Mouse (Mus musculus): Measurements from ENCODE around the gene Fam166a. TPM values are rescaled to one million over a fixed set of nuclear protein-coding genes. Genes with fewer than 3 reads are reported as not detected.

The Fam166a gene
- 1.0 TPM in 1 of 2 replicates, not detected in the other for polyA plus RNA-seq (2015; fragmentation: Nextera tagmentation; extraction: Ambion mirVana)

- no peak for ATAC-seq (ENCODE audit: insufficient read depth)
- Histone ChIP-seq H3K4me3 (replicated peaks) (no peak within 1 kb of the TSS), H3K4me1 (replicated peaks) (peaks cover 16% of the 10 kb centered on the region), H3K27me3 (peaks cover 4% of the 10 kb centered on the region; the same call in 1 of the 2 replicates), H3K27ac (replicated peaks) (no peak within 1 kb of the TSS), H3K9ac (no peak within 1 kb of the TSS), H3K36me3 (replicated peaks) (peaks cover 22% of the 10 kb centered on the region), H3K4me2 (no peak within 1 kb of the TSS), H3K9me3 (replicated peaks) (no peaks in the 10 kb centered on the region)
Observed at GRCm38 (mm10) chr2:25218445-25218844, at the start of gene Fam166a. Gene Fam166a (plus strand): TSS chr2:25218745.

- WGBS (ENCODE audit: insufficient replicate concordance) = 42% methylated on average over 5 of the region's 5 CpGs
- H3K4me1 ChIP-seq (replicated peaks) = peaks cover 73% of the 10 kb centered on the region
Observed at GRCm38 (mm10) chr2:25169778-25170177, 48.8 kb upstream of the Fam166a start.

GRCm38 (mm10) chr2:25170326-25171100, 48.0 kb upstream of the Fam166a start:
- no peak overlapping the region for H3K9ac ChIP-seq
- H3K4me3 ChIP-seq (replicated peaks) = no peak overlapping the region
- H3K27ac ChIP-seq (replicated peaks) = no peak overlapping the region
- peaks cover 75% of the 10 kb centered on the region for H3K4me1 ChIP-seq (replicated peaks)
- no peak for ATAC-seq (ENCODE audit: insufficient read depth)
- 45% methylated on average over 10 of the region's 10 CpGs for WGBS (ENCODE audit: insufficient replicate concordance)
- H3K9me3 ChIP-seq (replicated peaks) = no peaks in the 10 kb centered on the region
- no peaks in the 10 kb centered on the region for H3K27me3 ChIP-seq
- H3K4me2 ChIP-seq = no peak overlapping the region
- no peaks in the 10 kb centered on the region for H3K36me3 ChIP-seq (replicated peaks)

More at GRCm38 (mm10) chr2:25169778-25170177, 48.8 kb upstream of the Fam166a start:
- Histone ChIP-seq H3K27ac (replicated peaks) (no peak overlapping the region), H3K4me3 (replicated peaks) (no peak overlapping the region), H3K9me3 (replicated peaks) (no peaks in the 10 kb centered on the region), H3K27me3 (no peaks in the 10 kb centered on the region), H3K9ac (no peak overlapping the region), H3K36me3 (replicated peaks) (no peaks in the 10 kb centered on the region), H3K4me2 (no peak overlapping the region)
- ATAC-seq (ENCODE audit: insufficient read depth) = no peak

- H3K27me3 ChIP-seq = no peaks in the 10 kb centered on the region
- H3K9ac ChIP-seq = no peak overlapping the region
- WGBS (ENCODE audit: insufficient replicate concordance) = 83% methylated on average over 6 of the region's 6 CpGs
- H3K9me3 ChIP-seq (replicated peaks) = no peaks in the 10 kb centered on the region
- H3K4me3 ChIP-seq (replicated peaks) = no peak overlapping the region
- H3K4me1 ChIP-seq (replicated peaks) = peaks cover 81% of the 10 kb centered on the region
- H3K27ac ChIP-seq (replicated peaks) = no peak overlapping the region
- no peaks in the 10 kb centered on the region for H3K36me3 ChIP-seq (replicated peaks)
- no peak for ATAC-seq (ENCODE audit: insufficient read depth)
- no peak overlapping the region for H3K4me2 ChIP-seq
Observed at GRCm38 (mm10) chr2:25171101-25171768, 47.3 kb upstream of the Fam166a start.

GRCm38 (mm10) chr2:25171769-25172153, 46.8 kb upstream of the Fam166a start:
- WGBS (ENCODE audit: insufficient replicate concordance) = 62% methylated on average over 1 of the region's 1 CpGs
- H3K36me3 ChIP-seq (replicated peaks) = no peaks in the 10 kb centered on the region
- no peak overlapping the region for H3K4me2 ChIP-seq
- H3K27ac ChIP-seq (replicated peaks) = no peak overlapping the region
- H3K4me1 ChIP-seq (replicated peaks) = peaks cover 80% of the 10 kb centered on the region
- ATAC-seq (ENCODE audit: insufficient read depth) = no peak
- peaks cover 5% of the 10 kb centered on the region for H3K27me3 ChIP-seq
- no peak overlapping the region for H3K9ac ChIP-seq
- H3K9me3 ChIP-seq (replicated peaks) = no peaks in the 10 kb centered on the region
- no peak overlapping the region for H3K4me3 ChIP-seq (replicated peaks)

GRCm38 (mm10) chr2:25172629-25173028, 45.9 kb upstream of the Fam166a start:
- ATAC-seq (ENCODE audit: insufficient read depth) = no peak
- H3K4me3 ChIP-seq (replicated peaks) = no peak overlapping the region
- H3K9me3 ChIP-seq (replicated peaks) = no peaks in the 10 kb centered on the region
- H3K4me1 ChIP-seq (replicated peaks) = peaks cover 72% of the 10 kb centered on the region
- peaks cover 12% of the 10 kb centered on the region for H3K27me3 ChIP-seq
- H3K4me2 ChIP-seq = no peak overlapping the region
- no peak overlapping the region; the same call in 1 of the 2 replicates for H3K27ac ChIP-seq (replicated peaks)
- H3K36me3 ChIP-seq (replicated peaks) = no peaks in the 10 kb centered on the region
- 37% methylated on average over 8 of the region's 8 CpGs for WGBS (ENCODE audit: insufficient replicate concordance)
- H3K9ac ChIP-seq = no peak overlapping the region

- Histone ChIP-seq H3K27me3 (peaks cover 24% of the 10 kb centered on the region), H3K4me2 (no peak overlapping the region), H3K4me3 (replicated peaks) (no peak overlapping the region), H3K9ac (no peak overlapping the region), H3K36me3 (replicated peaks) (no peaks in the 10 kb centered on the region), H3K9me3 (replicated peaks) (no peaks in the 10 kb centered on the region), H3K4me1 (replicated peaks) (peaks cover 72% of the 10 kb centered on the region), H3K27ac (replicated peaks) (no peak overlapping the region)
- WGBS (ENCODE audit: insufficient replicate concordance) = 90% methylated on average over 4 of the region's 4 CpGs
- no peak for ATAC-seq (ENCODE audit: insufficient read depth)
Observed at GRCm38 (mm10) chr2:25173821-25174220, 44.7 kb upstream of the Fam166a start.

GRCm38 (mm10) chr2:25174866-25175689, 43.5 kb upstream of the Fam166a start:
- H3K4me1 ChIP-seq (replicated peaks) = peaks cover 66% of the 10 kb centered on the region
- peak overlapping the region; percentile 33; the same call in 1 of the 2 replicates for H3K27ac ChIP-seq (replicated peaks)
- 35% methylated on average over 7 of the region's 7 CpGs for WGBS (ENCODE audit: insufficient replicate concordance)
- H3K36me3 ChIP-seq (replicated peaks) = no peaks in the 10 kb centered on the region
- peaks cover 36% of the 10 kb centered on the region for H3K27me3 ChIP-seq
- no peaks in the 10 kb centered on the region for H3K9me3 ChIP-seq (replicated peaks)
- H3K4me3 ChIP-seq (replicated peaks) = no peak overlapping the region
- peak; percentile 54 for ATAC-seq (ENCODE audit: insufficient read depth)
- no peak overlapping the region for H3K9ac ChIP-seq
- H3K4me2 ChIP-seq = peak overlapping the region; percentile 26

GRCm38 (mm10) chr2:25175690-25176078, 42.9 kb upstream of the Fam166a start:
- Histone ChIP-seq H3K36me3 (replicated peaks) (no peaks in the 10 kb centered on the region), H3K9ac (no peak overlapping the region), H3K9me3 (replicated peaks) (no peaks in the 10 kb centered on the region), H3K27ac (replicated peaks) (peak overlapping the region; percentile 29; the same call in 1 of the 2 replicates), H3K4me2 (0 out of 2 replicates have a peak overlapping the region, but pooled peaks have one; percentile 26), H3K27me3 (peaks cover 42% of the 10 kb centered on the region), H3K4me3 (replicated peaks) (no peak overlapping the region), H3K4me1 (replicated peaks) (peaks cover 66% of the 10 kb centered on the region)
- WGBS (ENCODE audit: insufficient replicate concordance) = 73% methylated on average over 4 of the region's 4 CpGs
- ATAC-seq (ENCODE audit: insufficient read depth) = no peak

- ATAC-seq (ENCODE audit: insufficient read depth) = no peak
- Histone ChIP-seq H3K4me2 (no peak overlapping the region), H3K27ac (replicated peaks) (no peak overlapping the region), H3K27me3 (peaks cover 51% of the 10 kb centered on the region), H3K9me3 (replicated peaks) (no peaks in the 10 kb centered on the region), H3K36me3 (replicated peaks) (no peaks in the 10 kb centered on the region), H3K4me3 (replicated peaks) (no peak overlapping the region), H3K4me1 (replicated peaks) (peaks cover 75% of the 10 kb centered on the region), H3K9ac (no peak overlapping the region)
- 56% methylated on average over 6 of the region's 6 CpGs for WGBS (ENCODE audit: insufficient replicate concordance)
Observed at GRCm38 (mm10) chr2:25176573-25176972, 42.0 kb upstream of the Fam166a start.

GRCm38 (mm10) chr2:25177076-25177475, 41.5 kb upstream of the Fam166a start:
- ATAC-seq (ENCODE audit: insufficient read depth) = no peak
- Histone ChIP-seq H3K27me3 (peaks cover 56% of the 10 kb centered on the region), H3K9me3 (replicated peaks) (no peaks in the 10 kb centered on the region), H3K4me2 (no peak overlapping the region), H3K27ac (replicated peaks) (no peak overlapping the region), H3K36me3 (replicated peaks) (no peaks in the 10 kb centered on the region), H3K9ac (no peak overlapping the region), H3K4me3 (replicated peaks) (no peak overlapping the region), H3K4me1 (replicated peaks) (peaks cover 78% of the 10 kb centered on the region)
- WGBS (ENCODE audit: insufficient replicate concordance) = 52% methylated on average over 4 of the region's 4 CpGs
